Mouse (Mus musculus): Measurements from ENCODE around the gene Ttc28.

DNA sequence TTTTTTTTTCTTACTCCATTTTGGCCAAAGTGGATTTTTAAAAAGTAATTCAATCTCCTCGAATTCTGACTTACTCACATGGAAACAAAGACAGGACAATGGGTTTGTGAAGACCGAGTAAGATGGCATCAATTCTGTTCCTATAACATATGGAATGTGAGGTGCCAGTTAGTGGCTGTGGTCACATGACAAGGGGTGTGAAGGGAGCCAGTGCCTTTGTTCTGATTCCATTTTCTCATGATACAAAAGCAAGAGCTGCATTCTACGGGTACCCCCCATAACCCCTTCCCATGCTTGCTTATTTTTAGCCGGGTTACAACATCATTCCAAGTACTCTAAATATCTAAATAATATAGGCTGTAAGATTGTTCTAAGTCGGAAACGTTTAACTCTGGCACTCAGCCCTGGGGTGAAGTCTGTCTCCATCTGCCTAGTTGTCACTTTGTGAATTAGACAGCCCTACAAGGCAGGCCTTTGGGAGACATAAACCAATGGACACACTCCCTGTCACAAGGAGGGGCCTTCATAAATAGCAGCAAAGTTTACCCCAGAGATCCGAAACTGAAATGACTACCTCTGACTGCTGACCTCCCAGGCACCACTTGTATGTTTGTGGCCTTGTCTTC, 157.6 kb downstream of the Ttc28 start:
- TF ChIP-seq CTCF (IDR thresholded peaks at IDR 0.05; ENCODE audit: control insufficient read depth, insufficient read depth, insufficient read length), result no peak
- TF ChIP-seq MYOG (IDR thresholded peaks at IDR 0.05; ENCODE audit: control insufficient read depth, extremely low read depth, insufficient read length), result no peak
- TF ChIP-seq CEBPB (IDR thresholded peaks at IDR 0.05; ENCODE audit: low read depth), result no peak
